Mouse (Mus musculus) adrenal gland (tissue): ENCODE measurements around the gene Kcnn1.

Source experiments
- intact Hi-C: fragments of 180-260 bp; cut with DNase I; formaldehyde crosslinking; loops from one replicate; pipeline ENCODE4 v1.15.1; 2025

The Kcnn1 gene

DNA sequence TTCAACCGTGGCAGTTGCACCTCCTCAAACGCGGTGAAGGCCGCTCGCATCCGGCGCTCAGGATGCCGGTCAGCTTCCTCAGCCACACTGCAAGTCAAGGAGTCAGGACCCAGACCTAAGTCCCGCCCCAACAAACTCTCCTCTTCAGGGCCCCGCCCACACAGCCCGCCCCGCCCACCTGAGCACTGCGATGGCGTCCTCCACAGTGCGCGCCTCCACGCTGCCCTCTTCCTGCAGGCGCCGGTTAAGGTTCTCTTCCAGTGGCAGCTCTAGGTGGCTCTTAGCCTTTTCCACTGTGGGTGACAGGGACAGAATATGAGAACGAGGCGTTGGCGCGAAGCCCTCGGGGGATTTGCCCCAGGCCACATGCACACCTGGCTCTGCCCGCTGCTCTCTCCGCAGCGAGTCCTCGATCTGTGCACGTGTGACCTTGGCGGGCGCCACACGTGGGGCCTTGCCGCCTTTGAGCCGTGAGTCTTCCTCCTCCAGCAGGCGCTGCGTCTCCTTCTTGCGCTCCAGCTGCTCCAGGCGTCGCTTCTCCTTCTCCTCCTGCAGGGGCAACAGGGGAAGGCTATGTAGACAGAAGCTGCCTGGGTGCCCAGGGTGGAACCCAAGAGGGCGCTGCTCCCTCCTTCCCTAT is 5.6 kb upstream of the Kcnn1 start:
- intact Hi-C loops, result loop anchor here (1.0 kb wide), 1 partner anchor 24 kb away; no protein-coding TSS in a partner anchor

DNA sequence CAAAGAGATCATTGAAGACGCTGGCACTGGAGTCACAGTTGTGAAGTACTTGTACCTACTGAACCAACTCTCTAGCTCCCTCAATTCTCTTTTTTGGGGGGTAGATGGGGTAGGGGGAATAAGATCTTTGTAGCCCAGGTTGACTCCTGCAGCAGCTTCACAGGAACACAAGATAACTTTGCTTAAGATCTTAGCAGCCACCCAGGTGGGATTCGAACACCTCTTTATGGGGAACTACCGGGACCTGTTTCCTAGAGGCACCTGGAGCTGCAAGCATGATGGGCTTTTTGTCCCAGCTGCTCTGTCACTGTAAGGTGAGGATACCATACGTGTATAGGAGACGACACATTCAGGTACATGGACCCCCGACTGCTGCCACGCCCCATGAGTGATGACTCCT is 3.5 kb upstream of the Kcnn1 start:
- intact Hi-C loops, result no loop called here

DNA sequence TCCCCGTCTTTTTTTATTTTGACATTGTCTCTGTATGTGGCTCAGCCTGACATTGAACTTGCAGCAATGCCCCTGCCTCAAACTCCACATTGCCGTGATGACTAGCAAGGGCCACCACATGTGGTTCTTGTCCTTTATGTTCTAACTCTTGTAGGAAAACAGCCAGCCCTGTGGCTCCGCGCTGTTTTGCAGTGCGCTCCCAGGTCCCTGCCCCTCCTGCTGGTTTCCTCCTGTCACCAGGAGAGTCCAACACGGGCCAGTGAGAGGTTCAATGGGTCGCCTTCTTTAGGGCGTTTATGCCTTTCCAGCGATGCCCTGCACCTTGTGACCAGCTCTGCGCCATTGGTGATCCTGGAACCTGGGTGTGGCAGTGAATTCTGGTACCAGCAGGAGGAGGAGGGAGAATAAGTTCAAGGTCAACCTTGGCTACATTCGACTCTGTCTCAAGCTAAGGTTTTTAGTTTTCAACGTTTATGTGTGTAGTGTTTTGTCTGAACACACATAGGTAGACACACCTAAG is 3.0 kb upstream of the Kcnn1 start:
- intact Hi-C loops, result no loop called here

DNA sequence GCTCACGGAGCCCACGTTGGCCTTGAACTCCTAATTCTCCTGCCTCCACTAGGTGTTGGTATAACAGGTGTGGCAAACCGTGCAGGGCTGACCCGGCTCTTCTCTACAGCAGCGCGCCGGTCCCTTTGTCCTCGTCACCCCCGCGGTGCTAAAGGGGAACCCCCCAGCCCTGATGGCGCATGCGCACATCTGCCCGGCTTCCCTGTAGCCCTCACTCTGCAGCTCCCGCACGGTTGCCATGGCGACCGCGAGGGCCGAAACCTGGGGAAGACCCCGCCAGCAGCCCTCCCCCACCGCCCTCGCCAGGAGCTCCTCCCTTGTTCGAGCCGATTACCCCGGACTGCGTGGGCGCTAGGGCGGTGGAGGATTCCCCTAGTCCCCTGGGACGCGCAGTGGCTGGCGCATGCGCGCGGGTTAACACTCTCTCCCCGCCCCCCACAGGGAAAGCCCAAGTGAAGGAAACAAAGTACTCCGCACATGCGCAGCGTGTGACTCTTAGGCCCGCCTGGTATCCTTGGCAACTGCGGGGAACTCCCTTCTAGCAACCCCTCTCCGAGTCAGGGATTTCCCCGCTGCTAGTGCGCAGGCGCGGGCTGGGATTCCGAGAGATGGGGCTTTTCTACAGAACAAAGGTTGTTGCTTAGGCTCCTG is 2.4 kb upstream of the Kcnn1 start:
- intact Hi-C loops, result no loop called here

DNA sequence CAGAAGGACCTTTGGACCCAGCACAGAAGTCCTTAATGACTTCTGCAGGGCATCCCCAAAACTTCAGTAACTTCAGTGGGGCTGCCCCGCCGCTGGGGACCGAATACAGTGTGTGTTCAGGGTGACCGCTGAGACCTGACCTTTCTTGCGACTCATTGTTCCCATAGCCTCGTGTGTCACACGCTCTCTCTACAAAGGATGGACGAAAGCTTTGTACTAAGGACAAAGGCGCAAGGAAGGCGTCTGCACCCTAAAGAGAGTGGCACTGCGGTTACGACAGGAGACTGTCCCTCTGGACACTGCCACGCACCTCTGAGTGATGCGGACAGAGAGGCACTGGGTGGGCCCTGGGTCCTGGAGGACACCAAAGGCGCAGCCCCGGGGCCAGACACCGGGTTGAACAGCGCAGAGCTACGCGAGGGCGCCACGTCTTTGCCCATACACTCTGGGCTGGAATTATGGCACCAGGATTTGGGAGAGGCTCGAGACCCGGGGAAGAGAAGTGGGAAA is 1.7 kb upstream of the Kcnn1 start:
- intact Hi-C loops, result no loop called here

DNA sequence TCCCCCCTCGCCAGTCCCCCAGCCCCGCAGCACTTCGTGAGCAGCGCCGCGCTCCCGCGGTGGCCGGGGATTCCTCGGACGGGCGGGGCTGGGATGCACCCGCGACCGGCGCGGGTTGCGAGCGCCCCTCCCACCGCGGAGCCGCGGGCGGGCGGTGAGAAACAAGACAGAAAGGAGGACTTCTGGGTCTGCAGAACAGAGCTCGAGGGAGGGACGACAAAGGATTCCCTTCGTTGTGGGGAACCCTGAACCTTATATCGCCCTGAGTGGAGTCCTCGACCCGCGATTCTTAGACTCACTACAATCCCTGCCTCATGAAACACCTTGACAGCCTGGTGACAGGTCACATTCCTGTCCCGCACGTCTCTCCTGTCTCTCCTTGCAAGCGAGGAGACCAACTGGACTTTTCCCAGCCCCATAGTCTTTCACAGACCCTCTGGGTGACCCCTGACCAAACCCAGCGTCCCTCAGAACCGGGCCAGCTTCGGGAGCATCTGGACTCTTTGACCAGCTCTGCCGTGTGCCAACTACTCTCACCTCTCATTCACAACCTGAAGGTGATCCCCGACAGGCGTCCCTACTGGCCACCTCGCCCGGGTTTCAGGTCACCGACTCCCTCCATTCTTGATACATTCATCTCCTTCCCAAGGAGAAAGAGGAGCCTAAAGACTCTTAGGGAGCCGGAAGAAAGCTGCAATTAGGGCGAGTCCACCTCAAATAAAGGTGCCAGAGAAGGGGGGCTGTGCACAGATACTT is 1.1 kb upstream of the Kcnn1 start:
- intact Hi-C loops, result no loop called here

DNA sequence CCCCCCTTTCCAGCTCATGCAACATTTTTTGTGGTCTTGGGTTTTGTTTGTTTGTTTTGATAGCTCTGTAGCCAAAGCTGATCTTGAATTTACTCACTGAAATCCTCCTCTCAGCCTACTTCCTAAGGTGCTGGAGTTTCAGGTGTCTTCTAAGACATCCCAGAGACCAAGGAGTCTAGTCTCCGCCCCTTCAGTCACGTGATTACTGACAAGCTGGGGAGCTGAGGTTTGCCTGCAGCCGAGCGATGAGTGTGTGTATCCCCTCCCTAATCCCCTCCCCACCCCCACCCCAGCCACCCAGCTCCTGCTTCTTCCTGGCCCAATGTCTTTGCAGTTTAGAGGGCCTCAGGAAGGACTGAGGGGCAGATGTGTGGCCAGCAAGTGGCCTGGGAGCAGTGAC is 5.5 kb downstream of the Kcnn1 start:
- intact Hi-C loops, result no loop called here

DNA sequence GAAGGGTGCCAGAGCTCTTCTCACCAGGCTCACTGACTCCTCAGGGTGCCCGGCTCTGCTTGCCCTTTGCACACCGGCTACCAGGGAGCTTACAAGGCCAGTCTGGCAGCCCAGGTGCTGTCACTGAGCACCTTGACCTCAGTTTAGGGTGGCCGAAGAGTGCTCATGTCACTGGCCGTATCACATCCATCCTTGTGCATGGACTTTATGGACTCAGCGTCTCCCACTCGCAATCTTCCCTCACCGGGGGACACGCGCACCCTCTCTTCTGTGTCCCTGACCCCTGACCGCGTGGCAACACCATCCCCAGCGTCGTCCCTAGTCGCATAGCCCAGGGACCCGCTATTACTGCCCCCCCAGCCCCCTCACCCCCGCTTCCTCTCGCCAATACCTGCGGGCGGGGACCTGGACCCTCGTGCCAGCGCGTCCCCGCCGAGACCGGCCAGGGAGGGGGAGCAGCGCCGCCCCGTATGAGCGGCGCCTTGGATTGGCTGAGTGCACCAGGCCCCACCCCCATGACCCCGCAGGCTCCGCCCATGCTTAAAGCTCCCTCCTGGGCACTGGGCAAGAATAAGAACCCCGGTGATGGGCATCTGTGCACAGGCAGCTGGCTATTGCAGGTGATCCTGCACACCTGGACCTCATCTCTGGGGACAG is 6.4 kb downstream of the Kcnn1 start:
- intact Hi-C loops, result no loop called here

DNA sequence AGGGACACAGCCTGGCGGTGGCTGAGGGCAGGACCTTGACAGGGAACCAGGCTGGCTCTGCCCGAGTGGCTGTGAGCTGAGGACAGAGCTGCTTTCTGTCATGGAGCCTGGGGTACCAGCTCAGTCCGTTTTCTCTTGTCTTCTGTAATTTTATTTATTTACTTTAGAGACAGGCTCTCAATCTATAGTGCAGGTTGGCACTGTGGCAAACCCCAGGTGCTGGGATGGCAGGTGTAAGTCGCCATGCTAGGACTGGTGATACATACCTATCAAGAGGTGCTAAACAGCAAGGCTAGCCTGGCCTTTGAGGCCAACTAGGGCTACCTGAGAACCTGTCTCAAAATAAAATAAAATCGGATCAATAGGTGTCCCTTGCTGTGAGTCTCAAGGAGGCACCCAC is 7.0 kb downstream of the Kcnn1 start:
- intact Hi-C loops, result no loop called here

DNA sequence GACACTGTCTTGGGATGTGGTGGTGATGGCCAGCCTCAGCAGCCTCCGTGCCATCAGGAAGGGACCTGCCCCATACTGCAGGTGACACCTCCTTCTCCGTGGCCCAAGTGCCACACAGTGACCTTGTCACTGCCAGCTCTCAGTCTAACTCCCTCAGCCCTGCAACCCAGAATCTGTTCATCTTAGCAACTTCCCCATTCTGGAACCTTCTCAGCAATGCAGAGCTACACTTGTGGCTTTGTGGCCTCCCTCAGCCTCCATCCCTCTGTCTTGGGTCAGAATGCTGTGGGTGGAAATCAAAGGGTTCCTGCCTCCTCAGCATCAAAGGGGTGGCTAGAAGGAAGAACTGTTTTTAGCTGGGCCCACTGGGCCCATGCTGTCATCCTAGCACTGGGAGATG is 9.2 kb downstream of the Kcnn1 start:
- intact Hi-C loops, result no loop called here

DNA sequence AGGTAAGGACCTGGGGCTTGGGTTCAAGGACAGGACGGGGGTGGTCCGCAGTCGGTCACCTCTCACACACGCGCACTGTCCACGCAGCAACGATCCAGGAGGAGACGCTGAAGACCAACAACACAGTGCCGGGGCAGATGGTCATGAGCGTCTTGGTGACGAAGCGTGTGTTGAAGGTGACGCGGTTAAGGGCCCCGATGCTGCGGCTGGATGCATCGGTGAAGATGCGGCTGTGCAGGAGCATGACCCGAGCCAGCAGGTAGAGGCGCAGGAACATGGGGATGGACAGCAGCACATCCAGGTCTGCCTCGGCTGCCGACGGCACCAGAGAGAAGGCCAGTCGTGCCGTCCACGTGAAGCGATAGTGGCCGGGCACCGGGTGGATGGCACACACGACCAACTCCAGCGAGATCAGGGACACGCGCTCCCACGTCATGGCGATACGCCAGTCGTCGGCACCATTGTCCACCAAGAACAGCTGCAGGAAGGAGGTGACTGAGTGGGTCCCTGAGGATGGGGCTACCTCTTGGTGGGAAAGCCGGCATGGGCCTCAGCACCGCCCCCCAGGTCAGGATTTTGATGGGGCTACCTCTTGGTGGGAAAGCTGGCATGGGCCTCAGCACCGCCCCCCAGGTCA is 10.3 kb downstream of the Kcnn1 start:
- intact Hi-C loops, result no loop called here

DNA sequence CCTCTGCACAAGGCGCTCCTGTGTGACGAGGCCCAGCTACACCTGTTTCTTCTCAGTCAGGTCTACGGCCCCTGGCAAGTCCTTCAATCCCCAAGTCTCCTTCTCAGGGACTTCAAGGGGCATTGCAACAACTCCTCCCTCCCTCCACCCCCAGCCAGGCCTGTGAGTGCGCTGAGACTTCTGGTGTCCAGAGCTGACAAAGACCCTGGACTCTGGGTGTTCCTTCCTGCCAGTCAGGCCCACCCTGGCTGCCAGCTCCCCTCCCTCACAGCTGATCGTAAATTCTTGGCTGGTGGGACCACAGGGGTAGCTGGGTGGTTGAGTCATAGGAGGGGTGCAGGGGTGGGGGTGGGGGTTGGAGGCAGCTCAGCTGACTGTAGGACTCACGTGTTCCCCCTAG is 11.2 kb downstream of the Kcnn1 start:
- intact Hi-C loops, result no loop called here

DNA sequence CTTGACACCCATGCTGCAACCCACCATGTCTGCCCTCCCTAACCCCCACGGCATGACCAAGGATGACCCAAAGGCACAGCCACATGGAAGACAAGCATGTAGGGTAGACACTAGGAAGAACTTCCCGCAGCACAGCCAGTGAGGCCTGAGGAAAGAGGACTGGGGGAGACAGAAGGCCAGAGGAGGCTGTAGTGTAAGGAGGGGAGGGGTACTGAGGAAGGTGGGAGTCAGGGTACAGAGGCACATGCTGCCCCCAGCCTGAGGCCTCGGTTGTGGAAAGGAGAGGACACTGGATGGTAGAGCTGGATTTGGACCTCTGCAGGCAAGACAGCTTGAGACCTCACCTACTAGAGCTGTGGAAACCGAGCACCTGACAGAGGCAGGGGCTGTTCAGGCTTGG is 12.1 kb downstream of the Kcnn1 start:
- intact Hi-C loops, result no loop called here

DNA sequence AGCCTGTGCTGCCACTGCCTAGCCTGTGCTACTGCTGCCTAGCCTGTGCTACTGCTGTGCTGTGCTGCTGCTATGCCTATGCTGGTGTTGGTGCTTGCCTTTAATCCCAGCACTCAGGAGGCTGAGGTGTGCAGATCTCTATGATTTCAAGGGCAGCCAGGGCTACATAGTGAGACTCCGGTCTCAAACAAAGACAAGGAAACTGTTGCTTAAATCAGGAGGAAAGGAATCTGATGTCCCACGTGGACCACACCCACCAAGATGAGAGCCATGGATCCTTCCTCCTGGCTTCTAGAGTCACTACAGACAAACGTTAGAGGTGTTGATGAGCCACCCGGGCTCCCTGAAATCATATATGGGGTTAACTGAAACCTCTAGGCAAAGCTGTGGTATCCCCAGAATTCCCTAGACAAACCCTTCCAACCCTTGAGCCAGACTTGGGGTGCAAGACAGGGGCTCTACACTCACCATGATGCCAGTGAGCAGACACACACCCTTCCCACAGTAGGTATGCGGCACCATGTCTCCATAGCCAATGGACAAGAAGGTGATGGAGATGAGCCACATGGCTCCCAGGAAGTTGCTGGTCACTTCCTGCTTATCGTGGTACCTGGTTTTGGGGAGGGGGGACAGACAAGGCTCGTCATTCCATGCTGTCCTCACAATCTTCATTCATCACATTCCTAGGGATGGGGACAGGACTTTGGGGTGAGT is 12.8 kb downstream of the Kcnn1 start:
- intact Hi-C loops, result no loop called here

DNA sequence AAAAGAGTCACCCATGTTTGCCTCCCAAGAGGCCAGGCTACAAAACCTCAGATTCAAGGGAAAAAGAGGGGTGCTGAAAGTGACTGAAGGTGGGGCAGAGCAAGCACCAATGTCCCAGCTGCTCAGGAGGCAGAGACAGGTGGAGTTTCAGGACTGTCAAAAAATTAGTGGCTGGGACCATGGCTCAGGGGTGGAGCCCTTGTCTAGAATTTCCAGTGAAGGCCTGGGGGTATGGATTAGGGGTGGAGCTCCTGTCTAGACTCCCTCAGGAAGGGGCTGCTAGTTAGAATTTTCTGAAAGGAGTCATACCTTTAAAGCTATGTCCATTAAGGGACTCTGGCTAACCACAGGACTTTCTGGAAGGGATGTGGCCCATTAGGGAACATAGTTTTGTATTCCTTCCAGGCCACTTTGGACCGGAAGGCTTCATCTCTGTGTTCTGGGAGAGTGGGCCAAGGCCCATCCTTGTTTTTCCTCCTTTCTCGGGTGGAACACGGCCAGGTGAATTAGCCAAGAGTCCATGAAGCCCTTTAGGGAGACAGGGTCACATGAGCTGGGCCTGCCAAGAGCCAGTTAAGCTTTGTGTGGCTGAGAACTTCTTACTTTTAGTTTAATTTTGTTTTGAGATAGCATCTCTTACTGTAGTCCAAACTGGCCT is 13.6 kb downstream of the Kcnn1 start:
- intact Hi-C loops, result no loop called here

DNA sequence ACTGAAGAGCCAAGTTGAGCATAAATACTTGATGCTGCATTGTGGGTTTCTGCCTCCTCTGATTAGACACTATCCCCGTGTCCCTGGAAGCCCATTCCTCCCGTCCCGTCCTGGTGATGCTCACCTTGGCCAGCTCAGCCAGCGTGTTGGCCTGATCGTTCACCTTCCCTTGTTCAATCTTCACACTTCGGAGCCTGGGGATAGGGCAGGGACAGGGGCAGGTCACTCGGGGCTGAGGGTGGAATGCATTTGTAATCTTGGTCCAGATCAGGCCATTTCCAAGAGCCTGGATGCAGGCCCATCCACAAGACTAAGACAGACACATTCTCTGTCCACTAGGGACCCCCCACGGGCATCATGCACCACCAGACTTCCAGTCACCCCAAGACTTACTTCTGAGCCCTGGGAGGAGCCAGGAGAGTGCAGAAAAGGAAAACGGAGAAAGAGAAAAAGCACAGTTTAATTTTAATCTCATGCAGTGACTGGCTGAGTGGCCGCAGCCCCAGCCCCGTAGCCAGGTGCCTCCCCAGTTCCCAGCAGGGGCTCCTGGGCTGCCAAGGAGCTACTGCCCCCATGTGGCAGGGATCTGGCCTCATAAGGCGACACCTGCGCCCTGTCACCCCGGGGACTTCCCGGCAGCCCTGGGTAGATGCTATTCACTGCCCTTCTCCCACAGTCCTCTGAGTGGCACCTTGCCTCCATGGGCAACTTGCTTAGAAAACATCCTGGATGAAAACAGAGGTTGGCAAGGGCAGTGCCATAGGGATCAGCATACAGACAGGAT is 16.5 kb downstream of the Kcnn1 start:
- intact Hi-C loops, result no loop called here

DNA sequence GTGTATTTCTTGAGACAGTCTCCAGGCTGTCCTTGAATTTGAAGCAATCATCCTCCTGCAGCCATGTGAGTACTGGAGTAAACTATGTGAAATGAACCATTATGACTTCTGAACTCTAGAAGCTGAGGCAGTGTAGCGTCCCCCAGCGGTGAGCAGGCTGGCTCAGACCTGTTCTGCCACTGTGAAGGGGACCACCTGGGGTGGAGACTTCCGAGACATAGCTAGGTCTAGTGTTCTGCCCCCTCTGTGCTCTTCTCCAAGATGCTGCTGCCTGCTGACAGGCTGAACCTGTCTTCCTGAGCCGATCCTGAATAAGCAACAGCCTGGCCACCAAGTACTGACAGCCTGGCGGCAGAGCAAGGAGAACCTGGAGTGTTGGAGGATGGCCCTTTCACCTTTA is 17.9 kb downstream of the Kcnn1 start:
- intact Hi-C loops, result no loop called here

DNA sequence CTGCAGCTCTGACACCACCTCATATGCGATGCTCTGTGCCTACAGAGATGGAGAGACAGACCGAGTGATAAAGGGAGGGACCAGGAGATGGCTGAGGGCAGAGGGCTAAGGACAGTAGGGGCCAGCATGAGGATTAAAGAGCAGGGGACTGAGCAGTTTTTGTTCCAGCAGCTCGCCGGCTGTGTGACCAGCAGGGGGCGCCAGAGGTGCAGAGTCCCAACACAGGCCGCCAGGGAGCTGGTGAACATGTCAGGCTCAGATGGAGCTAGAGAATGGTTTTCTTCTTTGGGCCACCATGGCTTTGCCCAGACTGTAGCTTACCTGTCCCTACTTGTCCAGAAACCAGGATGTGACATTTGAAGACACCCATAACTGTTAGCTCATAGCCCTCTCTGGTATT is 18.5 kb downstream of the Kcnn1 start:
- intact Hi-C loops, result loop anchor here (1.0 to 5.0 kb wide), 2 partner anchors 25 to 122 kb away; partner anchors contain the start of gene Pde4c

DNA sequence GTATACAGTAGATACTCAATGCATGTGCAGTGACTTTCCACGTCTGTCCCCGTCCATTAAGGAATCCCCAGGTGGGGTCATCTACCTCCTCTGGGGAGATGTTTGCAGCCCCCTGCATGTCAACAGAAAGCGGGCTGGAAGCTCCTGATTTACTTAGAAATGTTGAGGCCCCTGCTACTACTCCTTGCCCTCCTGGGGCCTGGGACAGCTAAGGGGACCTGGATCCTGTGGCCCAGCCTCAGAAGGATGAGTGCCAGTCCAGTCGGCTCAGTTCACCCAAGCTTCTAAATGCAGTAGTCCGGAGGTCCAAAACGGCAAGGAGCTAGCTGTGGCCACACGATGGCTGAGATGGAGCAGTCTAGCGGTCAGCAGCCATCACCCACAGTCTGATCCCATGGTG is 19.1 kb downstream of the Kcnn1 start:
- intact Hi-C loops, result loop anchor here (1.0 to 5.0 kb wide), 2 partner anchors 25 to 122 kb away; partner anchors contain the start of gene Pde4c
